Mouse (Mus musculus) spleen, postnatal 14 days (tissue): ENCODE data around the gene Rmnd5a.

ENCODE experiments used
- DNase-seq, 2 experiments: peaks; one replicate each; pipeline ENCODE4 v3.0.0; 2021 to 2022; ENCODE audit warnings: low spot score in 2 of 2

Gene Rmnd5a

GRCm38 (mm10) chr6:71372041-71372720, 68.3 kb downstream of the Rmnd5a start:
- DNase-seq: no peak

- DNase-seq: no peak
Measured at GRCm38 (mm10) chr6:71371085-71371605, 69.3 kb downstream of the Rmnd5a start.

- DNase-seq: no peak
Measured at GRCm38 (mm10) chr6:71369416-71369815, 71.0 kb downstream of the Rmnd5a start.

- DNase-seq: no peak
Measured at GRCm38 (mm10) chr6:71363995-71364394, 76.4 kb downstream of the Rmnd5a start.

- DNase-seq: no peak
Measured at GRCm38 (mm10) chr6:71361156-71361670, 79.2 kb downstream of the Rmnd5a start.

- DNase-seq: no peak
Measured at GRCm38 (mm10) chr6:71360751-71361150, 79.7 kb downstream of the Rmnd5a start.

- no peak for DNase-seq
Measured at GRCm38 (mm10) chr6:71360221-71360620, 80.2 kb downstream of the Rmnd5a start.

GRCm38 (mm10) chr6:71357493-71357892, 82.9 kb downstream of the Rmnd5a start:
- no peak for DNase-seq

- DNase-seq: no peak
Measured at GRCm38 (mm10) chr6:71353722-71354121, 86.7 kb downstream of the Rmnd5a start.

GRCm38 (mm10) chr6:71352866-71353427, 87.5 kb downstream of the Rmnd5a start:
- DNase-seq: no peak

GRCm38 (mm10) chr6:71352201-71352600, 88.2 kb downstream of the Rmnd5a start:
- DNase-seq: no peak

GRCm38 (mm10) chr6:71351201-71351600, 89.2 kb downstream of the Rmnd5a start:
- DNase-seq: no peak

- no peak for DNase-seq
Measured at GRCm38 (mm10) chr6:71348006-71348405, 92.4 kb downstream of the Rmnd5a start.

GRCm38 (mm10) chr6:71341179-71341578, 99.3 kb downstream of the Rmnd5a start:
- no peak for DNase-seq

GRCm38 (mm10) chr6:71339351-71339750, 101.1 kb downstream of the Rmnd5a start:
- DNase-seq: no peak

GRCm38 (mm10) chr6:71338941-71339340, 101.5 kb downstream of the Rmnd5a start:
- DNase-seq: no peak
